Mouse (Mus musculus) megakaryocyte progenitor cell, adult 5-6 weeks (primary cell): Measurements from ENCODE around the gene Col2a1. TPM values are rescaled to one million over a fixed set of nuclear protein-coding genes. Genes with fewer than 3 reads are reported as not detected.

ENCODE experiments used
- ATAC-seq: replicated peaks from 2 replicates; pipeline ENCODE4 v1.8.0; 2016; ENCODE audit warnings: mild to moderate bottlenecking, moderate TSS enrichment, inconsistent platforms; ENCODE audit not compliant: poor library complexity
- total RNA-seq, 2 experiments: library from RNA; stranded (forward) in 1 of 2; stranded (reverse) in 1 of 2; fragments of 157-497, 149-512 nt in 1 of 2; fragments of 200-1000 nt in 1 of 2; gene quantifications; 2 replicates each; pipeline versions ENCODE4 v1.2.3 to v1.2.4; 2015 to 2017

The Col2a1 gene
- total RNA-seq, 2 experiments from 2014 or later = 0.05 TPM; not detected in 1

DNA sequence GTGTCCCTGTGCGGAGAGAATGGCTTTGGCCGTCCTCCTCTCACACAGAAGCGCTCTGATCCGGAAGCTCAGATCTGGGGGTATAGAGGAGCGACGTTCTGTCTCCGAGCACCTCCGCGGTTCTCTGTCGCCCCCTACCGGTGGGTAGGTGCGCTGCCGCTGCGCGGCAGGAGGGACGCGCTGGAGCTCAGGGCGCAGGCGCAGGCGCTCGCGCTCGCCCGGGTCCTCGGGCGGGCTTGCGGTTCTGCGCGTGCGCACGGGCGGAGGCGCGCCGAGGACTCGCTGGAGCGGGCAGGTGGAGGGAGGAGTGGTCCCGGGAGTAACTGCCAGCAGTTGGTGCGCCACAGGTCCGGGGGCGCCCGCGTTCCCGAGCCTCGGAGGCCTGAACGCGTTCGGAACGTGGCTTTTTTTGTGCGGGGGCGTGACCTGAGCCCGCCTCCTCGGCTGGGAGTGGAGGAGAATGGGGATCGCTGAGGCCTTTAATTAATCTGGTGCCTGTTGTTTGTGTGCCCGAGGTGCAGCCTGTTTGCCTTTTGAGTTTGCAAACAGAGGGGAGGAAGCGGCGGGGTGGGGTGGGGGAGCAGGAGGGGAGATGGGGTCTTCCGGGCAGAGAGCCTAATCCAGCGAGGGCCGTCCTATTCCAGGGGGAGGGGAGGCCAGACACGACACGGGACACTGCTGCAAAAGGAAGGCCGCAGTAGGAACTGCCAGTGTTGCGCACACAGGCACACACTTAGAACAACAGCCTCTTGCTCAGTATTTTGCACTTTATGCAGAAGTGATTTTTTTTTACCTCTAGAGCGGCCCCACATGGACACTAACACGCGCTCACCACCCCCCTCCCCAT lies 40.3 kb downstream of the Col2a1 start, which contains the start of gene Tmem106c:
Tmem106c (plus strand) TSS at position 212 of the 847 bp plus-strand sequence.
- peak; percentile 96 for ATAC-seq

DNA sequence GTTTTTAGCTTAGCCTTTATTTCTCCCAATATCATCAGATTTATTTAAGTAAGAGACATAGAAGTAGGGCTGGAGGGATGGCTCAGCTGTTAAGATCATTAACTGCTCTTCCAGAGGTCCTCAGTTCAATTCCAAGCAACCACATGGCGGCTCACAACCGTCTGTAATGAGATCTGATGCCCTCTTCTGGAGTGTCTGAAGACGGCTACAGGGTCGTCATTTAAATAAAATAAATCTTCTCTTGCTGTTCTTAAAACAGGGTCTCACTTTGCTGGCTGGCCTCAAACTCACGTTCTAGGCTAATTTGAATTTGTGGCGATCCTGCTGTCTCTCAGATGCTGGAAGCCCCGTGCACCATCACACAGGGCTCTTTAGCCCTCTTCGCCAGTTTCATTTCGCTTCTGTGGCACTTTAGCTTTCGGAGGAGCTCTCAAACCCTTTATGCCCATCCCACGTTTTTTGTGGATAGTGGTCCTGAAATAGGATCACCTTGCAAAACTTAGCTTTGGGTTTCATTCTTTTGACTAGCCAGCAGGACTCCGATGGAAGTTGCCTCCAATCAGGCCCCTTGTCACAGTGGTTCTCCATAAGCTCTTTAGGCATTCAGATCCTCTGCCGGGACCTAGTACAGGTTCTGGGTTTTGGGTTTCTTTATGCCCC lies 41.0 kb downstream of the Col2a1 start:
- ATAC-seq = 0 out of 2 replicates have a peak, but pooled peaks have one; percentile 2

DNA sequence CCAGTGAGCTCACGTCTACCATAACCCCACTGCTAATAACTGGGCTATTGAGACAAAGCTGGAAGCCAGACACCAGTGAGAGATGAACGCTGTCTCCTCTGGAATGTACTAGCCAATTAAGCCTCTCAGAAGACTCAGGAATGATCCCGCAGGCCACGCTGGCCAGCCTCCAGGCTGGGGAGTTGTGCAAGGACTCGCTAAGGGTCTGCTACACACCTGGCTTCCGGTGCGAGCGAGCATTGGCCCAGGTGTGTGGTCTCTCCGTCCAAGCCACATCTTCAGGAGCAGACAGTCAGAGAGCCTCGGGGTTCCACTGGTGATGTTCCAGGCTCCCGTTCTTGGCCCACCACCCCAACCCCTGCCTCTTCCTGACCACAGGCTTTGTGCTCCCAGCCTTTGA lies 48.1 kb downstream of the Col2a1 start:
- ATAC-seq = no peak

DNA sequence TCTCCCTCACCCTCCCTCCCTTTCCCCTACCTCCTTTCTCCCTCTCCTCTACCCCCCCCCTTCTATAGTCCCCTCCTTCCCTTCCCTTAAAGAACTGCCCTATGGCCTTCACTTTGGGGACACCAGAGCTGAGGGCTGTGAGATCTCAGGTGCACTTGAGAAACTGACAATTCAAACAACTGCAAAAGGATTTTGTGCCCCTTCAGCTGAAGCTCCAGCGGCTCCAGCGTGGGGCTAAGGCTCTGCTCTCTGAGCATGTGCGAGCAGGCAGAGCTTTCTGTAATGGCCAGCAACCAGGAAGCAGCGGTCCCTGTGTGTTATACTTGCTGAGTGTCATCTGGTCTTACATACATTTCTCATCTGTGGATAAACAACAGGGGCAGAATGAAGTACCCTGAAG lies 48.8 kb downstream of the Col2a1 start:
- no peak for ATAC-seq

DNA sequence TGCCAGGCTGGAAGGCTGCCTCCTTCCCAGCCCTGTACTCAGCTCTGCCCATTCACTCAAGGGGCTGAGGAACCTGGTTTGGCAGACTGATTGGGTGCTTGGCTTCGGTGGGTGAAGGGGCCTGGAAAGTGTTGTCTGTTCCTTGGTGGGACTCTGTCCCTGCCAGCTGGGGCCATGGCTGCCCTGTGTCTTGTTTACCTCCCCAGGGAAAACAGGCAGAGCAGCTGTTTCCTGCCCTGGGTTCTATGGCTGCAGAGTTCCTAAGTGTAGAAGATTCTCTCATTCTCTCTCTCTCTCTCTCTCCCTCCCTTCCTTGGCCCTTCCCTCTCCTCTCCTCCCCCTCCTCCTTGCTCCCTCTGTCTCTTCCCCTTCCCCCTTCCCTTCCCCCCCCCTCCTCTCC lies 49.2 kb downstream of the Col2a1 start:
- no peak for ATAC-seq

DNA sequence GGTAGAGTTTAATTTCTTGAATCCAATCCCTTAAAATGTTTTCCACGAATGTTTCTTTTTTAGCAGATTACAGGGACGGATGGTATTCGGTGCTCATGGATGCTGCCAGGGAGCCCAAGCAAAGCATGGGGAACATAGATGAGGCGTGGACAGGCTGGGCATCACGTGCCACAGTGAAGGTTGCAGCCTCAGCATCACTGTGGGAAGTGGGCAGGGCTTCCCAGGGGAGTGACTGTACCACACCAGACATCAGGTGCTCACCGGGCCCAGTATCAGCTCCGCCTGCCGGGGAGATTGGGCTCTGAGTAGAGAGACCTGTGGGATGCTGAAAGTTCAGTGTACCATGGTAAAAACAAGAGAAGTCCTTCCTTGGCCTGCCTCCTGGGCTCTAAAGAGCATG lies 49.8 kb downstream of the Col2a1 start:
- no peak for ATAC-seq

DNA sequence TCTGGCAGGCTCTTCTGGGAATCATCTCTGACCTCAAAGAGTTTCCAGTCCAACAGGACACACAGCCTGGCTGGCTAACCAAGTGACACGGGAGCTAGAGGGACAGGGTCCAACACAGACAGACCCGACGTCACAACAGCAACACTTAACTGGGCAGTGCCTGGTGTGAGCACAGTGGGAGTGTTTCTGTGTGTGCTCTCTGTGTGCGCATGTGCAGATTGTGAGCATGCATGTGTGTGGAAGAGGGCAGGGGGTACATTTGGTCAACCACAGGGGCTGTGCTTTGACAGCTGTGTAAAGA lies 51.7 kb downstream of the Col2a1 start:
- ATAC-seq = no peak

DNA sequence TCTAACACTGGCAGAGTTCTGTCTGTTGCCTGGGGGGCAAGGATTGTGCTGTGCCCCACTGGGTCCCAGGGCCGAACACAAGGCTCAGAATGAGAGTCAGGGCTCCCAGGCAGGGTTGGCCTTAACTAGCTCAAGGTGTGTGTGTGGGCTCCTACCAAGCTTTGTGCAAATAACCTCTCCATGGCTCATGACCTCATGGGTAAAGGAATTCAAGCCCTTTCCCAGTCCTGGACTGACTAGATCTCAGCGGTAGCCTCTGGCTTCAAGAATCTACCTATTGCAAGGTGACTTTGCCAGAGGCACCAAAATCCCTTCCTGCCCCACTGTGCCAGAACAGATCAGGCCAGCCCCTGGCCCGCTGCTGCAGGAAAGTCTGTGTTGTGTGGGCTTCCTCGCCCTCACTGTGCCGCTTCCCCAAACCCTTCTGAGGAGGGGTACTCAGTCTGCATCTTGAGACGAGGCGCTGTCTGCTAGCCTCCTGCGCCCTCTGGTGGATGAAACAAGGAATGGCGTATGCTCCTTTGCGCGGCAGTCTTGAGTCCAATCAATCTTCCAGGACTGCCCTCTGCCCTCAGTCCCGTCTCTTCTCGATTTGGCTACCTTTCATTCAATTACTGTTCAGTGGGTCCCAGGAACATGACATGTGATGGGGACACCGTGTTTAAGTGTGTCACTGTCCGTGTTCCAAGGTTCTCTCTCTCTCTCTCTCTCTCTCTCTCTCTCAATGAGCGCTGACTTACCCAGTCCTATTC lies 52.2 kb downstream of the Col2a1 start:
- ATAC-seq = peak; percentile 78

DNA sequence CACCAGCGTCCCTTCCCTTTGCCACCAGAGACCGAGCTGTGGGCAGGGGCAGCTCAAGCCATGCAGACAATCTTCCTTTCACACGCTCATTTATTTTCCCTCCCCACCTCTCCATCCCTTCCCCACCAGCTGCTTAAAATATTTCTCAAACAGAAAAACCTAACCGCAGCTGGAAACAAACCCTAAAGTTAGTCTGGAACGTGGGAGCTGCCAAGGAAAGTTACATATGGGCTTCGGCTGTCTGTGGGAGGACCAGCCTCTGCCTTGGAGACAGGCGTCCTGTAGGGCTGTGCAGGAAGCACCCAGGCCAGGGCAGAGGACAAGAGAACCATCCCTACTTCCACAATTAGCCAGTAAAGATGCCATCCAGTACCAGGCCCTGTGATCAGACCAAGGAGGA lies 54.3 kb downstream of the Col2a1 start:
- no peak for ATAC-seq

DNA sequence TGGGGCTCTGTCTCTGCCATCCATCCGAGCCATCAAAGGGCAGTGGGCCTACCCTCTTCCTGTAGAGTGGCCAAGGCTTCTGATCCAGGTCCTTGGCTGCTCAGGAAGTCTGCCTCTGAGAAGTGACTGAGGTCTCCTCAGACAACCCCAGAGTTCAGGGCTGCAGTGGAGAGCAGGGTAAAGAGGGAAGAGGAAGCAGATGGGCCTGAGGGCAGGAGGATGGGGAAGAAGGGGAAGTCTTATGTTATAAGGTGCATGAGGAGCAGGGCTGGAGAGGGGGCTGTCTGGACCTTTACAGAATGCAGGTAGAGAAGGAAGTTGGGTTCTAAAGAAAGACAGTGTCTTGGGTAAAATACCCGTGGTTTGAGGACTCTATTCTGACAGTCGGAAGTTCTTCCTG lies 54.8 kb downstream of the Col2a1 start:
- ATAC-seq = peak; percentile 76

DNA sequence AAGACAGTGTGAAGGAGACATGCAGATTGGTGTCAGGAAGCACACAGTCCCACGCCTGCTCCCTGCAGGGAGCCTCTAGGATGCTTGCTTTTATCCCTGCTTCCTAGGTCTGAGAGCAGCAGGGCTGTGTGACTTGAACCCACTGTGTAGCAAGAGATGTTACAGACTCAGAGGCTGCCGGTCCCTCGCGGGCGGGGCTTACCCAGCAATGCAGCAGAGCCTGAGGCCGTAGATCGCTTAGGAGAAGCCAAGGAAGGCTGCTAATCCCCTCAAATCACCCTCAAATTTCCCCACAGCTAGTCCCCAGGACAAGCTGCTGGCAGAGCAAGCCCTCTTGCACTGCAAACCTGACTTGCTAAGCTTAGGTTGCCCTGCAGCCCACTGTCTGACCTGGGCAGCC lies 55.8 kb downstream of the Col2a1 start:
- ATAC-seq = no peak

DNA sequence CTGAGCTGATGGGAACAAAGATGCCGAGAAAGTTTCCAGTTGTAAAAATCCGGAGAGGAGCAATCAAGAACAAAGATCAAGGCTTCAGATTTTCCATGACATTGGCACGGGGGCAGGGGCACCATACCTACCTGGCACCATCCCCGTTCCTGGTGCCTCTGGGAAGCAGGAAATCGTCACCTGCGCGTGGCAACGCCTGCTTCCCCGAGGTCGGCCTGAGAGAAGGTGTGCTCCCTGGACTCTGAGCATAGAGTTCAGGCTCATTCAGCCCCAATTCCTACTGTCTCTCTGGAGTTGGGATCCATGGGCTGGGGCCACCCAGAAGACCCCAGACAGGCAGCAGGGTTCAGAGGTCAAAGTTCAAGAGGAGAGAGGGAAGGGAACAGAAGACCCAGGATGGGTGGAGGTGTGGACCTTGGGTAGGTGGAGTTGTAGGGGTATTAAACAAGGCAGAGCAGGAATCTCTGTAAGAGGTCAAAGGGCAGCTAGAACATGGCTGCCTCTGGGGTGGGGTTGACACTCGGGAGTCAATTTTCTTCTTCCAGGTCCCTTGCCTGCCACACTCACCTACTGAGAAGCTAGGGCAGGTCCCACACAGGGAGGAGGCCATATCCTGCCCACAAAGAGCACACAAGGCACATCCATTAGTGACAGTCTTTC lies 58.7 kb downstream of the Col2a1 start:
- no peak for ATAC-seq

DNA sequence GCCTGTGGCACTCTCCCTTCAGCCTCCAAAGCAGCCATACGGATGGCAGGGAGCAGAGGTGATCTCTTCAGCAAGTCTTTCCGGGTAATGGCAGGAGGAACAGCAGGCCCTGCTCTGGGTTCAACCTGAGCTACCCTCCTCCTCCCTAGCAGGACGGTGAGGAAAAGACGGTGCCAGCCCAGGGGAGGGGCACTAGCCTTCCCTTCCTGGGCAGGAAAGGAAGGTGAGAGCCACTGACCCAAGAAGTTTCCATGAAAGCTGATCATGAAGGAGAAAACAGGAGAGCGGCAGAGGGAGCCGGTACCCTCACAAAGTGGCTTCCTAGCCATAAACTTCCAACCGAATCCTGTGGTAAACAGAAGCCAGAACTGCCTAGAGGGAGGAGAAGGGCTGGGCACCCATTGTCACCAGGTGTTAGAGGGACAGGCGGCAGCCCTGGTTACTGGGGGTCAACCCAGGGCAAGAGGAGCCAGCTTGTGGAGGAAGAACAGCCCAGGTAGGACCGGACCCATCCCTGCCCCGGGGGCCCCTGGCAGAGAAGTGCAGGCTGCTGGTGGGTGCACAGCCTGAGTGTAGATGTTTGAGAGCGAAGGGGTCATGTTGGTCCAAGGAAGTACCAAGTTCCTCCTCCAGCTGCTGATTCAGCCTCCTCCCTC lies 59.4 kb downstream of the Col2a1 start:
- no peak for ATAC-seq

DNA sequence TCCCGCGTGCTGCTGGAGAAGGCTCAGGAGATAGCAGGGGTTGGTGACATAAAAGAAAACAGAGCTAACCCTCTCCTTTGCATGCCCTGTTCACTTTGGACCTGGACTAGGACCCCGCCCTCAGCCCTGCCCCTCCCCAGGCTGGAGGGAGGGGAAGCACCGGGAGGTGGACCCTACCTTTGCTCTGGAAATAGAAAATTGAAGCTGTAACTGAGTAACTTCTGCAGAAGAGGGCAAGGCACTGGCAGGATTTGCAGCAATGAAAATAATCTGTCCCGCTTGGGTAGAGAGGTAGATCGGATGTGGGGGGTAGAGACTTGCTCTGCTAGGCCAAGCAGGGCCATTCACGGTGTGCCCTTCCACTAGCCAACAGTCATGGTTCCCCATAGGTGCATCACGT lies 61.1 kb downstream of the Col2a1 start:
- no peak for ATAC-seq

DNA sequence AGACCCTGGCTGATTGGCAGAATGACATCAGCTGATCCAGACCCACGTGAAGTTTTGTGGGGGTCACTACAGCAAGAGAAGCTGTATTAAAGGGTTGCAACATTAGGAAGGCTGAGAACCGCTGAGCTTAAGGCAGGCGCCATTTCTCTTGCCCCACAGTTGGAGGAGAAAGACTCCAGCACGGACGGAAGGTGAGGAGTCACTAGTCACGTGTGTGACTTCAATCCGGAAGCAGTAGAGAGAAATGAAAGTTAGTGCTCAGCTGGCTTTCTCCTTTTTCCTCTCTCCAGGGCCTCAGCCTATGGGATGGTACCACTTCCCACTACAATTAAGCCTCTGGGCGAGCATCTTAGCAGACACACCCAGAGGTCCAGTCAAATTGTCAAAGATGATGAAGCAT lies 62.0 kb downstream of the Col2a1 start:
- 0 out of 2 replicates have a peak, but pooled peaks have one; percentile 37 for ATAC-seq

DNA sequence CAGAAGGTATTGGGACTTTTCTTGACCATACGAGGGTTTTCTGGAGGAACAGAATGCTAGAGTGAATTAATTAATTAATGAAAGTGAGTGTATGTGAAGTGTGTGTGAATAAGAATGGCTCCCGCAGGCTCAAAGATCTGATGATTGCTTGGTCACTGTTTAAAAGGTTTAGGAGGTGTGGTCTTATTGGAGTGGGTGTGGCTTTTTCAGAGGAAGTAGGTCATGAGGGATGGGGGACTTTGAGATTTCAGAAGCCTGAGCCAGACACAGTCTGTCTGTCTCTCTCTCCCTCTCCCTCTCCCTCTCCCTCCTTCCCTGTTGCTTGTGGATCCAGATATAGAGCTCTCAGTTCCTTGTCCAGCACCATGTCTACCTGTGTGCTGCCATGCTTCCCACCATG lies 63.2 kb downstream of the Col2a1 start:
- ATAC-seq = 0 out of 2 replicates have a peak, but pooled peaks have one; percentile 23

DNA sequence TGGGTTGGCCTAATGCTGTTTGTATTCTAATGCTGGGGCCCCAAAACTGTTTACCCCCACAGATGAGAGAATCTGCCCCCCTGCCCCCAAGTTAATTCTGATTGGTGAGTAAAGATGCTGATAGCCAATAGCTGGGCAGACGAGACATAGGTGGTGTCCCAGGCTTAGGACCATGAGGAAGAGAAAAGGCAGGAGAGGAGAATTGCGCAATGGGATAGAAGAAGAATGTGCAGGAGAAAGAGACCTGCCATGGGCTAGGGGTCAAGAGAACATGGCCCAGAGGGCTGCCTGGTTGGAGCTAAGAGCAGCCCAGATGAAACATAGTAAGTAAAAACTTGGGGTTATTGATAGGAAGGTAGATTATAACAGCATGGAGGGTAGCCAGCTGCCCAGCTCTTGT lies 64.4 kb downstream of the Col2a1 start:
- ATAC-seq = no peak

DNA sequence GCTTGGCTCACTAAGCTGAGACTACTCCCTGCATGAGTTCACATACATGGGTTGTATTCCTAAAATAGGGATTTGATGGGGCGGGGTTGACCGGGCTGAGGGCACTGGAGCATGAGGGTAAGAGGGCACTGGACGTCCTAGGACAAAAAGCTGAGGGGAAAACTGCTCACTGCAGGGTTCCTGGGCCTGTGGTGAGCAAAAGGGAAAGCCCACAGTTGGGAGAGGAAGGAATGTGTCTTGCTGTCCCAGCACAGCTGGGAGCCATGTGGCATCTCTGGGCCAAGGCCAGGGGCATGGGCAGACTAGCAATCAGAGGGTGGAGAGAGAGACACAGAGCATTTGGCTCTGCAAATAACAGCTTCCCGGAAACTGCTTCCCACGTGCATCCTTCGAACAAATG lies 65.9 kb downstream of the Col2a1 start:
- no peak for ATAC-seq

DNA sequence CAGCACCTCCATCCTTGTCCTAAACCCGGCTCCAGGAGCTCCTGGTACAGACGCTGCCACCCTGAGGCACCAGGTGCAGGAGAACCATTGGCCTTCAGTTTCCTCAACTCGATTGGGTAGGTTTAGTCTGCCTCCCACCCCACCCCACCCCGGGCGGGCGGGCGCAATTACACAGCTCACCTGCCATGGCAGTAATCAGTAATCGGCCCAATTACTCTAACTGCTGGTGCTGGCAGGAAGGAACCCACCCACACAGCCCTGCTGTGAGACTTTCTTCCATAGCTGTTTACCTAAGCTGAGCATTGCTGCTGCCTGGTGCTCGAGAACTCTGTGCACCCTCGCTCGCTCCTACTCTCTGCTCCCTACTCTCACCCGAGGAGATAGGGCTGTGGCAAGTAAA lies 72.1 kb downstream of the Col2a1 start:
- no peak for ATAC-seq

DNA sequence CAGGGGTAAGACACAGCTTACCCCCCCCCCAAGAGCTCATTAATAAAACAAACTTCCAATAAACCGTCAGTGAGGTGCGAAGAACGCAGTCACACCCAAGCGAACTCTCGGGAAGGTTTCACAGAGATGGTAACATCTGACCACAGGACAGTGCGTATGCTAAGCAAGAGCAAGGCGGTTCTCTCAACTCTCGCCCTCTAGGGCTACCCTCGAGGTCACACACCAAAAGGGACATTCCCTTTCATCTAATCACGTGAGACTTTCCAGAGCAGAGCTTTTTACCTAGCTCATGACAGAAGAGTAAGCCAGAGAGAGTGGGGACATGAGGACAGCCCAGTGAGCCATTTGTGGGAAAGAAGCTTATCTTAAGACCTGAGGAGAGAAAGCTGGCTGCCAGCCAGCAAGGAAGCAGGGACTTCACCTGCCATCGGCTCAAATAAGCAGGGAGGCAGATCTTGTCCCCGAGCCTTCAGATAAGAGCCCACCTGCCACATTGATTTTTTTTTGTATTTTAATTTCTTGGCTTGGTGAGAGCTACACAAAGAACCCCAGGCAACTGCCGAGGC lies 75.2 kb downstream of the Col2a1 start:
- ATAC-seq = 0 out of 2 replicates have a peak, but pooled peaks have one; percentile 3
